Mouse (Mus musculus): ENCODE data around the gene Exoc2. TPM values are rescaled to one million over a fixed set of nuclear protein-coding genes. Genes with fewer than 3 reads are reported as not detected.

Gene Exoc2
- total RNA-seq, 1 experiment: 22.8 TPM

DNA sequence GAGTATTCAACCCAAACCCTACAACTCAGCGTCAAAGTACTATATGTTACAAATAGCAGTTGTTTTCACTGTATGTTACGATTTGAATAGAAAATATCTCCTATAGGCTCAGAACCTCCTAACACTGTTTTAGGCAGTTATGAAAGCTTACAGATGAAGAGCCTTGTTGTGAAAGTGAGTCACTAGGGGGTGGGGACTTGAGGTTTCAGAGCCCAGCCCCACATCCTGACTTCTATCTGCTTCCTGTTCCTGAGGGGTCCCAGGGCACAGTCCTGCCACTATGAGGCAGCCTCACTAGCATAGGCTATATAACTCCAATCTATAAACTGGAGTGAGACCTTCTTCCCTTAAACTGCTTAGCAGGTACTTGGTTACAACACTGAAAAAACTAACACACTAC, 1.8 kb downstream of the Exoc2 start:
- TF ChIP-seq CHD2 (IDR thresholded peaks at IDR 0.05; ENCODE audit: low read depth, low read length): no peak
- Histone ChIP-seq H3K27ac (ENCODE audit: insufficient read depth, low read depth, low read length, poor library complexity, severe bottlenecking) (no peak overlapping the region), H3K4me1 (ENCODE audit: control insufficient read depth in 2 of 2, insufficient read depth in 2 of 2, low read length in 2 of 2, poor library complexity in 1 of 2) (peaks cover 0 to 2% of the 10 kb centered on the region in 2 experiments; a peak in 1 of 4 replicates), H3K9ac (ENCODE audit: insufficient read depth, low read depth, low read length, poor library complexity, severe bottlenecking) (no peak overlapping the region), H3K4me3 (ENCODE audit: insufficient read depth in 1 of 2, low read depth in 1 of 2, low read length in 2 of 2, poor library complexity in 1 of 2, severe bottlenecking in 1 of 2) (no peak overlapping the region), H3K36me3 (ENCODE audit: control insufficient read depth, insufficient read depth, low read length, poor library complexity, severe bottlenecking) (no peaks in the 10 kb centered on the region), H3K9me3 (ENCODE audit: control insufficient read depth, insufficient read depth, low read depth, low read length) (no peaks in the 10 kb centered on the region)
- in situ Hi-C loops (cut with MboI; ENCODE audit: low sequenced_read_pairs in 2 of 2, unreplicated experiment in 2 of 2): no loop called here
- DNase-seq (ENCODE audit: low read depth, low spot score): no peak

DNA sequence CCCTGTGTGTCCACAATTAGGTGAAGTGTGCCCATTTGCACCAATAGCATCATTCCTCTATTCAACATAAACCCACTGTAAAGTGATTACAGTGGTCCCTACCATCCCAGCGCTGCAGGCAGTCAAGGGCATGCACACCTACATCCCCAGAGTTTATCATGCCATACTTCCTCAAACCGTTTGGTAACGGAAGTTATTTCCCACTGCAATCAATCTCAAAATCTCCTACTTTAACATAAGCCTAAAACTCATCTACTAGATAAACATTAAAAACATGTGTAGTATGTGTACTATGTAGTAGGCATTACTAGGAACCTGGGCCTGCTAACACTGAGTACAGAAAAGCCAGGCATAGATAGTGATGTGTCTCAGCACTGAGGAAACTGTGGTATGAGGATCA, 2.8 kb downstream of the Exoc2 start:
- no peak for DNase-seq (ENCODE audit: low read depth, low spot score)
- in situ Hi-C loops (cut with MboI; ENCODE audit: low sequenced_read_pairs in 2 of 2, unreplicated experiment in 2 of 2): no loop called here
- H3K9me3 ChIP-seq (ENCODE audit: control insufficient read depth, insufficient read depth, low read depth, low read length): no peaks in the 10 kb centered on the region
- TF ChIP-seq ZNF384 (IDR thresholded peaks at IDR 0.05; ENCODE audit: low read depth, low read length) (no peak), HCFC1 (IDR thresholded peaks at IDR 0.05; ENCODE audit: borderline replicate concordance, insufficient read depth, low read length) (no peak), CHD2 (IDR thresholded peaks at IDR 0.05; ENCODE audit: low read depth, low read length) (no peak), MAFK (IDR thresholded peaks at IDR 0.05; ENCODE audit: insufficient read depth, low read depth, low read length) (no peak), ZC3H11A (IDR thresholded peaks at IDR 0.05; ENCODE audit: borderline replicate concordance, low read depth, low read length) (no peak)
- no peak overlapping the region for H3K27ac ChIP-seq (ENCODE audit: insufficient read depth, low read depth, low read length, poor library complexity, severe bottlenecking)
- no peak overlapping the region for H3K4me3 ChIP-seq (ENCODE audit: insufficient read depth in 1 of 2, low read depth in 1 of 2, low read length in 2 of 2, poor library complexity in 1 of 2, severe bottlenecking in 1 of 2)
- H3K4me1 ChIP-seq (ENCODE audit: control insufficient read depth in 2 of 2, insufficient read depth in 2 of 2, low read length in 2 of 2, poor library complexity in 1 of 2): peaks cover 1 to 2% of the 10 kb centered on the region in 2 experiments; a peak in 2 of 4 replicates
- no peak overlapping the region for H3K9ac ChIP-seq (ENCODE audit: insufficient read depth, low read depth, low read length, poor library complexity, severe bottlenecking)
- no peaks in the 10 kb centered on the region for H3K36me3 ChIP-seq (ENCODE audit: control insufficient read depth, insufficient read depth, low read length, poor library complexity, severe bottlenecking)

DNA sequence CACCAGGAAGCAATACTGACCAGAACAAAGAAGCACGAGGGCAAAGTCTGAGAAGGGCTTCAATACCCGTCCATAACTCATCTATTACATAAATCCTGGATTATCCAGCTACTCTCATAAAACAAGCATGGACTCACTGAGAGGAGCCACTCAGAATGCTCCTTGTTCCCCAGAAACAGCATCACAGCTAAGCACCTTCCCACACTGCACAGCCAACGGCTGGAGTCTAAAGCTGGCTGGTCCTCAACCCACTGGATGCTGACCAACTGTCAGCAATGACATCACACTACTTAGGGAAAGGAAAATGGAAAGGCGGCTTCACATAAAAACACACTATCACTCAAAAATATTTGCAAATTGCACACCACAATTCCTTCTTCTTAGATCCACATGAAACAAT, 5.6 kb downstream of the Exoc2 start:
- Histone ChIP-seq H3K36me3 (ENCODE audit: control insufficient read depth, insufficient read depth, low read length, poor library complexity, severe bottlenecking) (no peaks in the 10 kb centered on the region), H3K4me3 (ENCODE audit: insufficient read depth in 1 of 2, low read depth in 1 of 2, low read length in 2 of 2, poor library complexity in 1 of 2, severe bottlenecking in 1 of 2) (no peak overlapping the region), H3K9me3 (ENCODE audit: control insufficient read depth, insufficient read depth, low read depth, low read length) (no peaks in the 10 kb centered on the region), H3K4me1 (ENCODE audit: control insufficient read depth in 2 of 2, insufficient read depth in 2 of 2, low read length in 2 of 2, poor library complexity in 1 of 2) (peaks cover 1 to 2% of the 10 kb centered on the region in 2 experiments; a peak in 2 of 4 replicates), H3K27ac (ENCODE audit: insufficient read depth, low read depth, low read length, poor library complexity, severe bottlenecking) (no peak overlapping the region), H3K9ac (ENCODE audit: insufficient read depth, low read depth, low read length, poor library complexity, severe bottlenecking) (no peak overlapping the region)
- in situ Hi-C loops (cut with MboI; ENCODE audit: low sequenced_read_pairs in 2 of 2, unreplicated experiment in 2 of 2): no loop called here
- no peak for DNase-seq (ENCODE audit: low read depth, low spot score)
- TF ChIP-seq ZNF384 (IDR thresholded peaks at IDR 0.05; ENCODE audit: low read depth, low read length): no peak

DNA sequence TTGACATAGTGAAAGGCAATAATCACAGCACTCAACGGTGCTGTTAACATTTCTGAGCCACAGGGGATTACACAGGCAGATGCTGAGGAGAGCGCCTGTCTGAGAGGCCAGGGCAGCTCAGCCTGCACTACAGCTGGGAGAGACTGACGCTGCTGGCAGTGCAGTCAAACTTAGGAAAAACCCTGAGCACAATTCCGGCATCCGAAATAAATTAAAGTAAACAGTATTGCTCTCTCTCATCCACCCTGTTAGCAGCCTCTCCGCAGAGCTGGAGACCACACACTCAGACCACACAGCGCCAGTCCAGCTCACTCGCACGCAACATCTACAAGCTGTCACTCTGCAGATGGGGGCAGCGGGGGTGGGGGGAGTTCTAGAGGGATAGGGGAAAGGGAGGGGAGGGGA, 7.4 kb downstream of the Exoc2 start:
- Histone ChIP-seq H3K9me3 (ENCODE audit: control insufficient read depth, insufficient read depth, low read depth, low read length) (no peaks in the 10 kb centered on the region), H3K4me3 (ENCODE audit: insufficient read depth in 1 of 2, low read depth in 1 of 2, low read length in 2 of 2, poor library complexity in 1 of 2, severe bottlenecking in 1 of 2) (no peak overlapping the region), H3K9ac (ENCODE audit: insufficient read depth, low read depth, low read length, poor library complexity, severe bottlenecking) (no peak overlapping the region), H3K27ac (ENCODE audit: insufficient read depth, low read depth, low read length, poor library complexity, severe bottlenecking) (no peak overlapping the region), H3K36me3 (ENCODE audit: control insufficient read depth, insufficient read depth, low read length, poor library complexity, severe bottlenecking) (no peaks in the 10 kb centered on the region), H3K4me1 (ENCODE audit: control insufficient read depth in 2 of 2, insufficient read depth in 2 of 2, low read length in 2 of 2, poor library complexity in 1 of 2) (peaks cover 0 to 1% of the 10 kb centered on the region in 2 experiments; a peak in 1 of 4 replicates)
- in situ Hi-C loops (cut with MboI; ENCODE audit: low sequenced_read_pairs in 2 of 2, unreplicated experiment in 2 of 2): no loop called here
- no peak for DNase-seq (ENCODE audit: low read depth, low spot score)
- TF ChIP-seq HCFC1 (IDR thresholded peaks at IDR 0.05; ENCODE audit: borderline replicate concordance, insufficient read depth, low read length) (no peak), ZNF384 (IDR thresholded peaks at IDR 0.05; ENCODE audit: low read depth, low read length) (no peak), ZC3H11A (IDR thresholded peaks at IDR 0.05; ENCODE audit: borderline replicate concordance, low read depth, low read length) (no peak), MAFK (IDR thresholded peaks at IDR 0.05; ENCODE audit: insufficient read depth, low read depth, low read length) (no peak), CHD2 (IDR thresholded peaks at IDR 0.05; ENCODE audit: low read depth, low read length) (no peak)

DNA sequence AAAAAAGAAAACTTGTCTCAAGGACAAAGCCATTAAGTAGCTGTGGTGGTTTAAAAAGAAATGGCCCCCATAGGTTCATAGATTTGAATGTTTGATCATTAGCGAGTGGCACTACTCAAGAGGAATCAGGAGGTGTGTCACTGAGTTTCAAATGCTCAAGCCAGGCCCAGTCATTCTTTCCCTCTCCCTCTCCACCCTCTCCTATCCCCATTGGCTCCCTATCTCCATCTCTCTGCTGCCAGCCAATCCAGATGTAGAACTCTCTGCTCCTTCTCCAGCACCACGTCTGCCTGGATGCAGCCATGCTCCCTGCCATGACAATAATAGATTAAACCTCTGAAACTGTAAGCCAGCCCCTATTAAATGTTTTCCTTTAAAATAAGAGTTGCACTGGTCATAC, 12.0 kb downstream of the Exoc2 start:
- Histone ChIP-seq H3K27ac (ENCODE audit: insufficient read depth, low read depth, low read length, poor library complexity, severe bottlenecking) (no peak overlapping the region), H3K4me3 (ENCODE audit: insufficient read depth in 1 of 2, low read depth in 1 of 2, low read length in 2 of 2, poor library complexity in 1 of 2, severe bottlenecking in 1 of 2) (no peak overlapping the region), H3K9me3 (ENCODE audit: control insufficient read depth, insufficient read depth, low read depth, low read length) (no peaks in the 10 kb centered on the region), H3K4me1 (ENCODE audit: control insufficient read depth in 2 of 2, insufficient read depth in 2 of 2, low read length in 2 of 2, poor library complexity in 1 of 2) (peaks cover 3 to 6% of the 10 kb centered on the region in 2 experiments), H3K9ac (ENCODE audit: insufficient read depth, low read depth, low read length, poor library complexity, severe bottlenecking) (no peak overlapping the region), H3K36me3 (ENCODE audit: control insufficient read depth, insufficient read depth, low read length, poor library complexity, severe bottlenecking) (no peaks in the 10 kb centered on the region)
- TF ChIP-seq CHD2 (IDR thresholded peaks at IDR 0.05; ENCODE audit: low read depth, low read length) (no peak), ZNF384 (IDR thresholded peaks at IDR 0.05; ENCODE audit: low read depth, low read length) (no peak), MAFK (IDR thresholded peaks at IDR 0.05; ENCODE audit: insufficient read depth, low read depth, low read length) (no peak), ZC3H11A (IDR thresholded peaks at IDR 0.05; ENCODE audit: borderline replicate concordance, low read depth, low read length) (no peak), HCFC1 (IDR thresholded peaks at IDR 0.05; ENCODE audit: borderline replicate concordance, insufficient read depth, low read length) (no peak)
- in situ Hi-C loops (cut with MboI; ENCODE audit: low sequenced_read_pairs in 2 of 2, unreplicated experiment in 2 of 2): no loop called here
- no peak for DNase-seq (ENCODE audit: low read depth, low spot score)

Data from ES-E14 (cell line).